Mouse (Mus musculus): ENCODE data around the gene Eno1.

- TF ChIP-seq POLR2AphosphoS5 (IDR thresholded peaks at IDR 0.05; ENCODE audit: insufficient replicate concordance, low read depth, low read length) (no peak), GATA1 (IDR thresholded peaks at IDR 0.05; ENCODE audit: borderline replicate concordance, low read length) (no peak), CTCF (IDR thresholded peaks at IDR 0.05; ENCODE audit: low read depth, low read length) (no peak)
Observed at GRCm38 (mm10) chr4:150229747-150230390, 6.7 kb upstream of the Eno1 start.

Data from G1E (cell line).